1 mouse cellular context compared by ENCODE assay signal in the genomic region with DNA sequence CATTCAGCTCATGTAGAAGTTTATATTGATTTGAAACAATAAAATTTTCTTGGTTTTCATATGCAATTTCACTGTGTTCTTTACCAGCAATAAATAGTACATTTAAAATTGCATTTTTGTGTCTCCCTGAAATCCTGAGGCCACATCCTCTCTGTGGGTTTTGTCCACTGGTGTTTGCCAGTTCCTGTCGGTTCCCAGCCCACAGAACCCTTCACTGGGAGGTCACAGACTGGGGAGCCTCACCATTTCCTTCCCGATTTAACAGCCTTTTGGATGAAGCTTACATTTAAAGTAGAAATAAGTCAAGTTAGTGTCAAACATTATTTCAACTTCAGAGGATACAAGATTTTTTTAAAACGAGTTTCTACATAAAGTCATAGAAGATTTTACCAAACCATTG. TPM values are rescaled to one million over a fixed set of nuclear protein-coding genes. Genes with fewer than 3 reads are reported as not detected.
"Had no signal": no experiment of that assay in that cellular context is flagged by ENCODE, and none has a peak within 500 bp of the region (broad histone marks: within the 10 kb centered on the region; RNA-seq: fewer than 3 reads in every experiment).

No protein-coding gene starts in this region.

RNA-seq across cellular contexts. Expression of a gene that starts 0.9 kb away (rescaled TPM):
- total RNA-seq: neutrophil, adult 5-6 weeks had no signal

RNA-seq across cellular contexts. Expression of a gene that starts 26.2 kb away (rescaled TPM):
- total RNA-seq: neutrophil, adult 5-6 weeks had no signal

RNA-seq across cellular contexts. Expression of a gene that starts 36.4 kb away (rescaled TPM):
- total RNA-seq: neutrophil, adult 5-6 weeks had no signal

RNA-seq across cellular contexts. Expression of a gene that starts 44.9 kb away (rescaled TPM):
- total RNA-seq: neutrophil, adult 5-6 weeks had no signal
